Mouse (Mus musculus) lung, adult 18-20 months (tissue): ENCODE measurements around the gene Tubgcp6.

ENCODE experiments used
- DNase-seq, 2 experiments: peaks; one replicate each; pipeline ENCODE4 v3.0.0; 2022; ENCODE audit warnings: mixed read lengths in 2 of 2

Gene Tubgcp6

DNA sequence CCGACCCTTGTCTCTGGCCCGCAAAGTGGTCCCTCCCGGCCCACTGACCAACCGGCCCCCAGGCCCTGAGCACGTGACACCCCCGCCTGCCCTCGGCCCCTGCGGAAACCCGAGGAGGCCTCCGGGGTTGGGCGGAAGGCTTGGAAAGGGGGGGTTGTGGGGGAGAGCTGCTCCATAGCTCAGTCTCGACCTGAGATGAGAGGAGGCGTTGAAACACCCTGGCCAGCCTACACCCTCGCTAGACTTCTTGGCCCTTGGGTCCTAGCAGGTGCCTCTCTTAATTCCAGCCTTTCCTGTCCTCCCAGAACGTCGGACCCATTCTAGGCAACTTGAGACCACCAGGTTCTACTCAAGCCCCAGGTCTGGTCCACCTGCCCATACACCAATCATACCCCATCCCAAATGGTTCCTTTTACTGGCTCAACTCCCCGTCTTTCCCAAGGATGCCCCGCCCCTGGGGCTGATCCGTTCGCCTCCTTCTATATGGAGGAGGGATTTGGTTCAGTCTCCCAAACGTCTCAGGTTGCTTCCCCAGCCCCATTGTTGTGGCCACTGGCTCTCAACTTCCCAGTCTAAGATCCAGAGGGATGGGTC is 17.8 kb upstream of the Tubgcp6 start, which contains the start of gene Mapk12:
TSS of gene Mapk12 (minus strand) at position 45 of the 594 bp plus-strand sequence.
- peak; percentile 80 to 86 for DNase-seq

DNA sequence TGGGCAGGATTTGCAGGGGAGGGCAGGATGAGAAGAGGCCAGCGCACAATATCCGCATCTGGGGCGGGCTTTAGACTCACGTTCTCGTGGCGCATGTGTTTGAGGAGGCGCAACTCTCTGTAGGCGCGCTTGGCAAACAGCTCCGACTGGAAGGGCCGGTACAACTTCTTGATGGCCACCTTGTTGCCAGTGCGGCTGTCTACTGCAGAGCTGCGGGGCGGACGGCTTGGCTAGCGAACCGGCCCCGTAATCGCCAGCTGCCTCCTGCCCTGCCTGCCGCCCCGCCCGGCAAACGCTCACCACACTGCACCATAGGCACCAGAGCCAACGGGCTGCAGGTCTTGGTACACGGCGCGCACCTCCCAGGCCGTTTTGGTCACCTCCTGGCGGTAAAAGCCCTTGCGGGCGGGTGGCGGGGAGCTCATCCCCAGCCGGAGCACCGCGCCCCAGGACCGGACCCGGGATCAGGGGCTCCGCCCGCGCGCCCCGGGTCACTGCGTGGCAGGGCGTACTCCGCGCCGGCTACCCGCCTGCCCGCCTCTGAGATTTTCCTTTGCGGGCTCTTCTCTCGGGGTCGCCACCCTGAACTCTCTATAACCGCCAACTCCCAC is 17.2 kb upstream of the Tubgcp6 start:
- peak; percentile 83 to 85 for DNase-seq

GRCm38 (mm10) chr15:89138531-89138930 is 15.6 kb upstream of the Tubgcp6 start:
- no peak for DNase-seq

DNA sequence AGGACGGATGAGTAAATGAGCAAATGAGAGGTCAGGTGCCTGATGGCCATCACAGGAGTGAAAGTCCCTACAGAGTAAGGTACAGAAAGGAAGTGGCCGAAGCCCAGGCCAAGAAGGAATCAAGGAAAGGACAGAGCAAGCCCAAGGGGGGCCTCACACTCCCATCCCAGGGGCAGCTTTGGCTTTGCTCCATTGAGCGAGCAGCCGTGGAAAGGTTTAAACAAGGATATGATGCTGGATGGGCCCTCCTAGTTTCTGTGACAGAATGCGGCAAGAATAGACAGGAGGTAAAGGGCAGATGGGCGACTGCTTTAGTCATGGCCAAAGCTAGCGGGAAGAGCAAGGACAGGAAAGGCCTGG is 15.1 kb upstream of the Tubgcp6 start:
- no peak for DNase-seq

GRCm38 (mm10) chr15:89137378-89138045 is 14.6 kb upstream of the Tubgcp6 start:
- no peak for DNase-seq

- DNase-seq = no peak
Measured at GRCm38 (mm10) chr15:89136461-89137155, 13.7 kb upstream of the Tubgcp6 start.

DNA sequence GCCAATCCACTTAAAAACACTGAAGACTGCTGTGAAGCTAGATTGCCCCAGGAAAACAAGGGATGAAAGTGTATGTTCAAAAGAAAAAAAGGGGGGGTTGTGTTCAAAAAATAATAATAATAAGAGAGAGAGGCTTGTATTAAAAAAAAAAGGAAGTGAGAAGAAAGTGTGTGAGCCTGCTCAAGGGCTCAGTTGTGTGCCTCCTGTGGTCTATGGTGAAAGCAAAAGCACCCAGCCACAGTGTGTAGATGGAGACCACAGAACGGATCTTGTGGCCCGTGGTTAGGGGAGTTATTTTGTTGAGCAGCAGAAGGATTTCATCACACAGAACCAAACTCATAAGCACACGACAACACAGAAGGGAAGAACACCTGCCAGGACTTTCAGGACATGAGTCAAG is 8.4 kb upstream of the Tubgcp6 start:
- peak in 1 of 2 experiments; percentile 58 for DNase-seq

- no peak for DNase-seq
Measured at GRCm38 (mm10) chr15:89130245-89130644, 7.3 kb upstream of the Tubgcp6 start.

DNA sequence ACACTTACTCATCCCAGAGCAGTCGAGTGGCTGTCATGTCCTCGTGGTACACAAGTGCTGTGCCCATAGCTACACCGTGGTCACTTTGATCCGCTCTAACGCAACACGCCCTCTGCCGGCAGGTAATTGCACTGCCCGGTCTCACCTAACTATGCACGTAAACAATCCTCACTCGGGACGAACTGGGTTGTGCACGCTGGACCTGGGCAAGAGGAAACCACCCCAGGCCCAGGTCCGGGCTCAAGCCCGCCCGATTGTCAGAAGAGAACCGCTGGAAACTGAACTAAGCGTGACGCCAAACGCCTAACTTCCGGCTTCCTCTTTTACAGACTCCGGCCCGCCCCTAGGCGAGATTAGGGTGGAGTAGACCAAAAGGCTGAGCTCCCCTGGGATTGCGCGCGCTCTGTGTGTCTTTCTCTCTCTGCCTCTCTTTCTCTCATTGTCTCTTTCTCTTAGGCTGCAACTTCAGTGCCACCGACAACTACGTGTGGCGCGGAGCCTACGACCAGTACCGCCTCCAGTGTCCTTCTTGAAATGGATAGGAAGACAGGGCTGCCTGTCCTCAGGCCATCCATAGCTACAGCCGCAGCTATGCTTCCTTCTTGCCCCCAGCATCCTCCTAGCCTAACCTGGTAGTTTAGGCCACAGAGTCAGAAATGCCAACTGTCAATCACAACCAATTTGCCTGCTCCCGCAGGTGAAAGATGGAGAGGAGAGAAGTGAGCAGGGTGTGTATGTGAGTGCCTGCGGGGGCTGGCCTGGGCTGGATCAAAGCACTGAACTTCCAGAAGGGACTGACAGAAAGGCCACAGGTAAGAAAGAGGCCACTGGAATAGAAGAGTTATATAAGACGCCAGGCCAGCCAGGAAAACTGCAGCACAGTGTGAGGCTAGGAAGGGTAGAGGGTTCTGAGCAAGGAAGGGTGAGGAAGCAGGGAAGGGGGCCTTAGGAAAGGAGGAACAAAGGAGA is 5.8 kb upstream of the Tubgcp6 start, which contains the start of gene Hdac10:
TSS of gene Hdac10 (minus strand) at position 319 of the 969 bp plus-strand sequence.
- peak; percentile 85 to 88 for DNase-seq

- DNase-seq = no peak
Measured at GRCm38 (mm10) chr15:89127364-89127940, 4.5 kb upstream of the Tubgcp6 start.

DNA sequence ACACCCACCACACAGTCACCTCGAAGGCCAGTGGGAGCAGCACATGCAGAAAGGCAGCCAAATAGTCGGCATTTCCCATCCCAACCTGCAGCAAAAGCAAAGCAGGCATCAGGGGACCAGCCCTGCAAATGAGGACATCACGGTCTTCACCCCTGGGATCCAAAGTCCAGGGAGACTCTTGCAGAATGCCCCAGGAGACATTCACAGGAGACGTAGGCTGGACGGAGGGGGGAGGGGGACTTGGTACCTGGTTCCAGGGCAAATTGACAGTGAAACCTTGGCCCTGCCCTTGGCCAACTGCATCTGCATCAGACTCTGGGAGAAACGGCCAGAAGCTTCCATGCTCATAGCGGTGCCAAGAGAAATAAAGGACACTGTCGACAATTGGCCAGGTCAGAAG is 3.7 kb upstream of the Tubgcp6 start:
- DNase-seq = no peak

- DNase-seq = no peak
Measured at GRCm38 (mm10) chr15:89125351-89125750, 2.4 kb upstream of the Tubgcp6 start.

- no peak for DNase-seq
Measured at GRCm38 (mm10) chr15:89124312-89124711, 1.4 kb upstream of the Tubgcp6 start.

- no peak for DNase-seq
Measured at GRCm38 (mm10) chr15:89123595-89123994, 683 bp upstream of the Tubgcp6 start.

DNA sequence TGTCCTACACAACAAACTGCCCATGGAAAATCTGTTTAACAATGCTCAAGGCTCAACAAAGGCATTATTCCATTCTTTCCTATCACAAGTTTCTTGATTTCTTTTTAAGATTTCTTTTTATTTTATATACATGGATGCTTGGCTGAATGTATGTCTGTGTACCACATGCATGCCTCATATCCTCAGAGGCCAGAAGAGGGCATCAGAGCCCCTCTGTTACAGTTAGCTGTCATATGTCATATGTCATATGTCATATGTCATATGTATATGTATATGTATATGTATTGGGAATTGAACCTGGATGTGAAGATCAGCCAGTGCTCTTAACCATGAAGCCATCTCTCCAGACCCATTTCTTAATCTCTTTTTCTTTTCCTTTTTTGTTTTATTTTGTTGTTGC is 4.9 kb downstream of the Tubgcp6 start:
- DNase-seq = no peak

DNA sequence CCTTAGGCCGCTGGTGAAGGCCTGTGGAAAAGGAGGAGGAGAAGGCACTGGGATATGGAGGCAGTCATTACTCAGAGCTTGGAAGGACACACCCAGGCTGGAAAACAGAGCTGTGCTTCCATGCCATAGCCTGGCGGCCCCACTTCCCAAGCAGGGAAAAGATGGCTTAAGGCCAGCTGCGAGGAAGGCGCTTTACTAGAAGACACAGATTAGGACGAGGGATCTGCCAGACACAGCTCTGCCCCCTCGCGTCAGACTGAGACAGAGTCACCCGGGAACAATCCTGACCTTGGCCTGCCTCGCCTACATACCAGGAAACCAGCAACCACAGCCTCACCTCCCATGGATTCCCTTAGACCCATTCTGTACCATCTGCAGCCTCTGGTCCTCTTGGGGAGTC is 12.8 kb downstream of the Tubgcp6 start:
- DNase-seq = no peak

DNA sequence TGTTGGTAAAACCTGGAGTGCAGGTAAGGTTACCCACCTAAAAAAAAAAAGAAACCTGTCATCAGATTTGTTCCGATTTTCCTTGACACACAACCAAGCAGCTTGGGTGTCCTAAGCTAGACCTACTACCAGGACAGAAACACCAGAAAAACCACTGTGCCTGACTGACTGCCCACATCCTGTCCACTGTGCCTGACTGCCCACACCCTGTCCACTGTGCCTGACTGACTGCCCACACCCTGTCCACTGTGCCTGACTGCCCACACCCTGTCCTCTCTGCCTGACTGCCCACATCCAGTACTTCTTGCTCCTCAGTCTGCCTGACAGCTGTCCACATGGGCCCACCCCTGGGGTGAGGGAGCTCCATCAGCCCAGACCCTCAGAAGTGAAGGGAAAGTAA is 15.9 kb downstream of the Tubgcp6 start:
- no peak for DNase-seq

DNA sequence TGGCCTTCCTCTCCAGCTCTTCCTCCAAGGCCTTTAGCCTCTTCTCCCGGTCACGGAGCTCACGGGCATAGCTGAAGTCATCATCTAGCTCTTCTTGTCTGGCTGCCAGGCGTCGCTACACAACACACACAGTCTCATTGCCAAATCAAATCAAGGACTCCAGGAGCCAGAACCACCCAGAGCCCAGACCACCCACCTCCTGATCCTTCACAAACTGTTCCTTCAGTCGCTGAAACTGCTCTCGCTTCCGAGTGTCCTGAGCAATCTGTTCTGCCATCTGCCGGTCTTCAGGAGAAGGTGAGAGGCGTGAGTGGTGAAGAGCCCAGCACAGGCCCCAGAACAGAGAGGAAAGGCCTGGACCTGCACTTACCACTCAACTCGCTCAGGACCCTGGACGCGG is 16.8 kb downstream of the Tubgcp6 start:
- DNase-seq = no peak

GRCm38 (mm10) chr15:89104425-89104824 is 18.5 kb downstream of the Tubgcp6 start:
- DNase-seq = no peak

DNA sequence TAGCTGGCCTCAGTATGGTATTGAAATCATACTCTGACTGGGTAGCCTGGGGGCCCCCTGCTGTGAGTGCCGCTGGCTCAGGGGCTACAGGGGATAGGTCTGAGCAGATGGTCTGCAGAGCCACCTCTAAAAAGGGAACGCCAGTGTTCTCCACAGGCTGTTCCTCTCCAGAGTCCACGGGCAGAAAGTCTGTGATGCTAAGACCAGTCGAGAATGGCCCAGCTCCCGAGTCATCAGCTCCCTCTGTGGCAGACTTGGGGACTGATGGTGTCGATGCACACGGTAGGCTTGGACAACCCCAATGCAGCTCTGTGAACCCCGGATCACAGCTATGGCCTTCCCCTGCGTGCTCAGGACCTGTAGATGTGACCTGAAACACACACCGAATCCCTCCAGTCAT is 19.0 kb downstream of the Tubgcp6 start:
- no peak for DNase-seq

GRCm38 (mm10) chr15:89102646-89103045 is 20.3 kb downstream of the Tubgcp6 start:
- DNase-seq = no peak

DNA sequence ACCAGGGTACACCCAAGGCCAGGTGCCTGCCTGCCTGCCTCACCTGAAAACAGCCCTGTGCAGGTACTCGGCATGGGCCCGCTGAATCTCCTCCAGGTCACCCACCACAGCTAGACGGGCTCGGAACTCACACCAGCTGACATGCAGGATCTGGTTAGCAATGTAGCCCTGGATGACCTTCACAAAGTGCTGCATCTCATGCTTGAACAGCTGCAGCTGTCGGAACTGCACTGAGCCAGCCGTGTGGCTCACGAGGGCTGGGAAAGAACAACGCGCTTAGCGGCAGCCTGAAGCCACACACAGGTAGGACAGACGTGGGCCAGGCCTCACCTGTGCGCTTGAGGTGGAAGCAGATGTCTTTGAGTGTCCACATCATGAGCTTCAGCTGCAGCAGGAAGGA is 22.1 kb downstream of the Tubgcp6 start:
- no peak for DNase-seq
